Mouse (Mus musculus): ENCODE data around the gene Grik5.

GRCm38 (mm10) chr7:25067909-25068656 is 4.1 kb downstream of the Grik5 start:
- no peak for TF ChIP-seq GATA1 (IDR thresholded peaks at IDR 0.05; ENCODE audit: low read length)
- TF ChIP-seq TAL1 (IDR thresholded peaks at IDR 0.05; ENCODE audit: low read length): no peak

Data from erythroblast, embryonic 14.5 days (primary cell).